Mouse (Mus musculus) fat pad, adult 2 months (tissue): ENCODE data around the gene Olfr76.
"Not testable (repeated sequence)": the region's sequence is repeated elsewhere in the genome, so short reads cannot be mapped to it uniquely, and the experiment has no call there.

Source experiments
- DNase-seq: peaks from one replicate; pipeline ENCODE4 v3.0.0-alpha.2; 2011; ENCODE audit warnings: low read depth, low spot score; ENCODE audit errors: extremely low read depth

Olfr76 gene

DNA sequence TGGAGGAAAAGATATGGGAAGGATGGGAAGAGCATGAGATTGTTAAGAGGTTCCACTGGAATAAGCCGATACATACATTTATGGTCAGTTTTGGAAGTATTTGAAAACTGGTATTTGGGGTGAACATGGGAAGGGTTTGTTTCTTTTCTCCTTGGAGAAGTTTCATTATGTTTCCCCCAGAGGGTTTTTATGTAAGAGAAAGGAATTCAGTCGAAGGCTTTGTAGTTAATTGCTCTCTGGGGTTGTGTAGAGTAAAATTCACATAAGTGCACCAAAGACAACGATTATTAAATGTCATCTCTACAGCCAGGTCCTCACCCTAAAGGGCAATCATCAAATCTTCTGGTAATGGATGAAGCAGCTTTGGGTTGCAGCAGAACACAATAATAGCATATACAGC is at the start of gene Olfr76:
Olfr76 (minus strand) TSS at position 101 of the 400 bp plus-strand sequence.
- no peak for DNase-seq

DNA sequence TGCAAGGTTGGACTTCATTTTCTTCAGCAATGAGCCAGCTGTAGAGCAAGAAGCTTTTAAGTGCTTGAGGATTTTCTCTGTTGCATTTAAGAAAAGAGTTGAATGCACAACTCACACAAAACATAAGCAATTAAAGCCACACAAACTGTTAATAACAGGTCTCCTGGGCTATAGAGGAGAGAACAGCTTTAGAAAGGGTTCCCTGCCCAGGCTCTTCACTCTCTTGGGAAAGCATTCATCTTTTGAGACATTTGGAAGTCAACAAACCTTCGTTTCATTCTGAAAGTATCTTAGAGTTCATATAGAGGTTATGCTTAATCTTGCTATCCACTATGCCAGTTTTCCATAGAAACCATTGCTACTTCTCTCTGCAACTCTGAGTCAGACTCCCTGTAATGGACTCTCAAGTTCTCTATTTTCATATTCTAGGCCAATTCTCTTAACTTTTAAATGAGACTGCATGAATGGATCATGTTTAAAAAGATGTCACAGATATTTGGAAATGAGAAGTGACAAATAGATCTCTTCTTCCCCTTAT is 47.1 kb upstream of the Olfr76 start, which contains the start of gene Olfr1555-ps1:
Olfr1555-ps1 (minus strand) TSS at position 51 of the 538 bp plus-strand sequence.
- DNase-seq, result not testable (repeated sequence)

GRCm38 (mm10) chr19:12145452-12145851 is 22.4 kb upstream of the Olfr76 start:
- DNase-seq, result no peak

DNA sequence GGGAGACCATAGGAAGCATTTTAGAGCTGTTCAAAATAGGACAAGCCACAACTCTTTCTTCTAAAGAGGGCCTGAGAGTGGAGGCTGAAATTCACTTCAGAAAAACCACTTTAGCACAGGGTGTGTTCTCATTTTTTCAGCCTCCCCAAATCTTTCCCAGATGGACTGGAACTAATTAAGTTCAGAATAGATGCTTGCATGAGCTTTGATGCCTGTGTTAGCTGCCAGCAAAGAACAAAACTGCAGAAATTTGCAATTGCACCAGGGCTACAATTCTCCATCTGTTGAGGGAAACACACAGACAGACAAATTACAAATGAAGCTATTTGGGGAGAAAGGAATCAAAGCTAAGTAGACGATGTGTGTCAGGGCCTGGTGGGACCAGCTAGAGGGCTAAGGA is 20.4 kb upstream of the Olfr76 start:
- no peak for DNase-seq

DNA sequence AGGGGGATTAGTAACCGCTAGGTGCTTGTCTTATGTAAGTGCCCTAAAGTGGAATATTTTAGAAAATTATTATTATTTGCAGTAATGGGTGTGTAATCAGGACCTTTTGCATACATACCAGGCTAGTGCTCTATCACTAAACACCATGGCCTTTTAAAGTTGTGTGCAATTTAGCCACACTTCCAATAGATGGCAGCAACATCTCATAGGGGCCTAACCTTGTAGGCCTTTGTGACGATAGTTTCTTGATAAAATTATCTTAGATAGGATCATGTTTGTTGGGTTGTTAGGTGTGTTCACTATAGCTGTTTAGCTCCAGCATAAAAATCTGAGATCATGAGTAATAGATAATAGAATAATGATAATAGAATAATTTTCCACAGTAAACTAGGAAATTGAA is 11.3 kb upstream of the Olfr76 start:
- no peak for DNase-seq

- DNase-seq, result no peak
Measured at GRCm38 (mm10) chr19:12116464-12116863, 6.5 kb downstream of the Olfr76 start.

- no peak for DNase-seq
Measured at GRCm38 (mm10) chr19:12115797-12116196, 7.2 kb downstream of the Olfr76 start, which contains the start of gene Olfr1428. Olfr1428 (minus strand) TSS chr19:12115897.

GRCm38 (mm10) chr19:12113807-12114206 is 9.2 kb downstream of the Olfr76 start:
- no peak for DNase-seq

GRCm38 (mm10) chr19:12104541-12104940 is 18.5 kb downstream of the Olfr76 start:
- DNase-seq, result no peak

DNA sequence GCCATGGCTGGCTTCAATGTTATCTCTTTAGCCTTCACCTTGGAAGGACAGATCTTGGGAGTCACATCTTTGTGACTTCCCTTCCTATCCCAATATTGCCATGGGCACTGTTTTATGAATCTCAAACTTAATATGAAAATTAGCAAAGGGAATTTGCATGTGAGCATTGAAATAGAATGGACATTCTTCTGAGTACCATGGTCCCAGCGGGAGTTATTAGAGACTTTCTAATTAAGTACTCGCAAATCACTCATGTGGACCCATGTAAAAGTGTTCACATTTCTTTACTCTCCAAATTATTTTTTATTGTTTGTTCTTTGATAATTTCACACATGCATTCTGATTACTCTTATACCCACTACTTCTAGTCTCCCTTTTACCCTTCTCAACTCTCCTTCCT is 19.8 kb downstream of the Olfr76 start, which contains the start of gene Olfr1427:
Olfr1427 (minus strand) TSS at position 101 of the 400 bp plus-strand sequence.
- no peak for DNase-seq

DNA sequence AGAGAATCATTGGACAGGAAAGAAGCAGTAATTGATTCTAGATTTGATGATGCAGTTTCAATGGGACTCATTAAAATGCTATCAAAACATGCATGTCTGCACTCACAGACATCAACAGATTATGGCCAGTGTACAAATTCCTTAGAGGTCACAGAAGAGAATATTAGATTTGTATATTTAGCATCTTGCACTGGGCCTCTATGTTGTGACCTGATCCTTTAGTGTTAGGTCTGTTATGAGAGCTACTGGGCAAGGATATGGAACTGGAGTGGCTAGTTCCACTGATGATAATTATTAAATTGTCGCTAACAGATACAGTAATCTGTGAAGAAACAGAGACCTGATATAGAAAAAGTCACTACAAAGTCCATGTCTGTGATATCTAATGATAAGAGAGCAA is 31.1 kb downstream of the Olfr76 start, which contains the start of gene Olfr1426:
Olfr1426 (minus strand) TSS at position 101 of the 400 bp plus-strand sequence.
- DNase-seq, result no peak

DNA sequence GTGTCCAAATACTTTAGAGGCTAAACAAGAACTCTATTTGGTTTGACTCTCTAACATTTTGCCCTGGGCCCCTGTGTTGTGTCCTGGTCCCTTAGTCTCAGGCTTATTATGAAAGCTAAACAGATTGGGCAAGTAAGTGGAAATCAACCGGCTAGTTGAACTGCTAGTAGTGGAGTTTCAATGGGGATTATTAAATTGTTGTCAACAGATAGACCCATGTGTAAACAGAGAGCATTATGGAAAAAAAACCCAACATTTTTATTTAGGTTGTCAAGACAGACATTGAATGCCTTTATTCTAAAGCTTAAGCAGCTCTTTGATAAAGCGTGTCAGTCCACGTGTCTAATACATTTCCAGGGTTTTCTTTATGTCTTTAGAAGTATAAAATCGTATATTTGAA is 45.4 kb downstream of the Olfr76 start, which contains the start of gene Olfr1425:
Olfr1425 (minus strand) TSS at position 101 of the 400 bp plus-strand sequence.
- not testable (repeated sequence) for DNase-seq

GRCm38 (mm10) chr19:12069546-12069945 is 53.5 kb downstream of the Olfr76 start:
- DNase-seq, result not testable (repeated sequence)
